Mouse (Mus musculus) midbrain, embryonic 14.5 days (tissue): ENCODE measurements around the gene Smc6. TPM values are rescaled to one million over a fixed set of nuclear protein-coding genes. Genes with fewer than 3 reads are reported as not detected.
A peak's percentile ranks its signal among the peaks of the same experiment; 100 is the strongest.

ENCODE experiments used
- ATAC-seq: fragments of 200-750 bp; cut with Nextera tagmentation; 2 replicates; pipeline ENCODE4 v1.8.0; 2017; ENCODE audit warnings: moderate number of reproducible peaks, moderate library complexity; ENCODE audit not compliant: low FRiP score, low TSS enrichment
- DNase-seq: peaks from one replicate; pipeline ENCODE4 v3.0.0-alpha.2; 2015
- H3K27ac ChIP-seq: fragments of 300-500 bp; sonication (generic); replicated peaks from 2 replicates; pipeline ENCODE4 v1.5.1; 2014; ENCODE audit warnings: mild to moderate bottlenecking, low read depth, low read length, moderate library complexity
- H3K27me3 ChIP-seq: fragments of 300-500 bp; sonication (generic); 2 replicates; pipeline ENCODE4 v1.6.1; 2014; ENCODE audit warnings: low read length, control low read depth, mixed read lengths; ENCODE audit not compliant: control insufficient read depth, insufficient read depth
- H3K36me3 ChIP-seq: fragments of 300-500 bp; sonication (generic); 2 replicates; pipeline ENCODE4 v1.6.1; 2014; ENCODE audit warnings: low read length, control low read depth; ENCODE audit not compliant: control insufficient read depth, insufficient read depth
- H3K4me1 ChIP-seq: fragments of 300-500 bp; sonication (generic); 2 replicates; pipeline ENCODE4 v1.6.1; 2014; ENCODE audit warnings: mild to moderate bottlenecking, antibody characterized with exemption, low read length, control low read depth; ENCODE audit not compliant: control insufficient read depth, insufficient read depth
- H3K4me2 ChIP-seq: fragments of 300-500 bp; sonication (generic); 2 replicates; pipeline ENCODE4 v1.6.1; 2014; ENCODE audit warnings: mild to moderate bottlenecking, low read length, moderate library complexity
- H3K4me3 ChIP-seq: fragments of 300-500 bp; sonication (generic); replicated peaks from 2 replicates; pipeline ENCODE4 v1.5.1; 2014; ENCODE audit warnings: low read depth, low read length
- H3K9ac ChIP-seq: fragments of 300-500 bp; sonication (generic); replicated peaks from 2 replicates; pipeline ENCODE4 v1.6.1; 2014; ENCODE audit warnings: mild to moderate bottlenecking, low read length, moderate library complexity
- H3K9me3 ChIP-seq: fragments of 300-500 bp; sonication (generic); 2 replicates; pipeline ENCODE4 v1.6.1; 2016; ENCODE audit warnings: low read length, control low read depth, mixed read lengths; ENCODE audit not compliant: control insufficient read depth
- WGBS: fragments of 180-500 bp; shearing (Covaris S2); extraction: QIAGEN DNeasy Blood & Tissue Kit; methylation state at CpG from one replicate; pipeline ENCODE4 v1.1.7; 2014; 5-methylcytosine and 5-hydroxymethylcytosine counted together
- microRNA-seq: library from miRNA; unstranded; fragments of <30 nt; microRNA quantifications from one replicate; pipeline ENCODE4, GENCODE M21; 2016
- polyA plus RNA-seq: library from polyadenylated mRNA; unstranded; fragments of >200 nt; fragmentation: Nextera tagmentation; extraction: Ambion mirVana; gene quantifications from 2 replicates; pipeline ENCODE4 v1.2.1, GENCODE M21; 2014

The Smc6 gene
- polyA plus RNA-seq, 1 experiment from 2014 or later, result 99.8 TPM

- H3K27me3 ChIP-seq, result no peaks in the 10 kb centered on the region
- H3K4me1 ChIP-seq, result no peaks in the 10 kb centered on the region
- H3K4me2 ChIP-seq, result no peak overlapping the region
- no peak overlapping the region for H3K9ac ChIP-seq
- H3K9me3 ChIP-seq, result no peaks in the 10 kb centered on the region
- H3K36me3 ChIP-seq, result no peaks in the 10 kb centered on the region
- no peak overlapping the region for H3K27ac ChIP-seq
- ATAC-seq (no peak), DNase-seq (no peak)
- WGBS, result 63% methylated on average over 5 of the region's 5 CpGs
- H3K4me3 ChIP-seq, result no peak overlapping the region
These were observed 84.2 kb downstream of the Smc6 start for GRCm38 (mm10) chr12:11349870-11350269.

GRCm38 (mm10) chr12:11350895-11351294, 85.2 kb downstream of the Smc6 start:
- 32% methylated on average over 5 of the region's 5 CpGs for WGBS
- no peak overlapping the region for H3K27ac ChIP-seq
- no peaks in the 10 kb centered on the region for H3K36me3 ChIP-seq
- H3K27me3 ChIP-seq, result no peaks in the 10 kb centered on the region
- no peak overlapping the region for H3K9ac ChIP-seq
- H3K4me3 ChIP-seq, result no peak overlapping the region
- ATAC-seq (peak; percentile 53; the same call in 1 of the 2 replicates), DNase-seq (peak; percentile 88)
- H3K4me1 ChIP-seq, result no peaks in the 10 kb centered on the region
- H3K4me2 ChIP-seq, result no peak overlapping the region
- H3K9me3 ChIP-seq, result no peaks in the 10 kb centered on the region

GRCm38 (mm10) chr12:11362435-11362834, 96.7 kb downstream of the Smc6 start:
- Histone ChIP-seq H3K9me3 (no peaks in the 10 kb centered on the region), H3K4me1 (no peaks in the 10 kb centered on the region)
- peak; percentile 67 for DNase-seq

GRCm38 (mm10) chr12:11364870-11365269, 99.2 kb downstream of the Smc6 start:
- Histone ChIP-seq H3K4me3 (no peak overlapping the region), H3K27me3 (no peaks in the 10 kb centered on the region), H3K4me1 (0 out of 2 replicates have a peak, but pooled peaks cover under 1% of the 10 kb centered on the region), H3K27ac (no peak overlapping the region), H3K4me2 (no peak overlapping the region), H3K9me3 (no peaks in the 10 kb centered on the region), H3K36me3 (no peaks in the 10 kb centered on the region), H3K9ac (no peak overlapping the region)
- no peak for DNase-seq
- no peak for ATAC-seq
- WGBS, result 58% methylated on average over 6 of the region's 6 CpGs

More at GRCm38 (mm10) chr12:11362435-11362834, 96.7 kb downstream of the Smc6 start:
- Histone ChIP-seq H3K36me3 (no peaks in the 10 kb centered on the region), H3K4me3 (no peak overlapping the region), H3K9ac (no peak overlapping the region), H3K27ac (no peak overlapping the region), H3K4me2 (no peak overlapping the region), H3K27me3 (no peaks in the 10 kb centered on the region)
- ATAC-seq, result no peak
- 80% methylated on average over 6 of the region's 6 CpGs for WGBS

- no peak overlapping the region for H3K9ac ChIP-seq
- no peaks in the 10 kb centered on the region for H3K36me3 ChIP-seq
- DNase-seq (no peak), ATAC-seq (no peak)
- H3K27me3 ChIP-seq, result no peaks in the 10 kb centered on the region
- 0 out of 2 replicates have a peak, but pooled peaks cover 5% of the 10 kb centered on the region for H3K4me1 ChIP-seq
- no peak overlapping the region for H3K4me2 ChIP-seq
- no peaks in the 10 kb centered on the region for H3K9me3 ChIP-seq
- WGBS, result 84% methylated on average over 3 of the region's 3 CpGs
- H3K4me3 ChIP-seq, result no peak overlapping the region
- H3K27ac ChIP-seq, result no peak overlapping the region
These were observed 101.5 kb downstream of the Smc6 start for GRCm38 (mm10) chr12:11367099-11367765.

Small RNAs within 50 kb of the gene (microRNA-seq; reads per million reads assigned to microRNA genes)
- not detected for gene Mir7675

Other genes starting within 250 kb of the Smc6 start
- 0.18 and 0.46 TPM in 2 replicates for gene Kcns3, start 114.8 kb upstream of the Smc6 start, polyA plus RNA-seq
- not detected in 2 replicates for gene Msgn1, start 56.9 kb upstream of the Smc6 start, polyA plus RNA-seq
- gene Gen1, start 85 bp upstream of the Smc6 start, polyA plus RNA-seq, result 2.4 and 4.3 TPM in 2 replicates
- 55.8 and 61.9 TPM in 2 replicates for gene Vsnl1, start 170.7 kb downstream of the Smc6 start, polyA plus RNA-seq
- gene Rad51ap2, start 190.2 kb downstream of the Smc6 start, polyA plus RNA-seq, result 0.15 and 0.18 TPM in 2 replicates